ENCODE assay signal across 9 mouse cellular contexts in the genomic region with DNA sequence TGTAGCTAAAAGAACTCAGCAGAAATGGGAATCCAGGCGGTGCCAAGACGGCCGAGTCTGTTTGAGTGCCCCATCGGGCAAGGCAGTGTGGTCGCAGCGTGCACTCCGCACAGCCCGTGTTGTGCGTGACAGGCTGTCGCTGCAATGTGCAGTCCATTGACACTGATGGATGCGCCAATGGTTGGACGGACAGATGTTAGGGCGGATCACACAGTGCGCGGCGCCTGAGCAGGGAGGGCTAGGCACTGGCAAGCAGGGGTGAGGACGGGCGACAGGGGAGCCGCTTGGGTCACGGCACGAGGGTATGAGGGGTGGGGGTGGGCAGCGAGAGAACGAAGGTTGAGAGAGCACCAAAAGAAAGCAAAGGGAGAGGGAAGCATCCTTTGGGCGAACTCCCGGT. TPM values are rescaled to one million over a fixed set of nuclear protein-coding genes. Genes with fewer than 3 reads are reported as not detected.
DNase-seq lines count a peak whose midpoint lies in the region; ATAC-seq and TF ChIP-seq lines count a peak whose summit lies in the region.
"Had no signal": no experiment of that assay in that cellular context is flagged by ENCODE, and none has a peak within 500 bp of the region (broad histone marks: within the 10 kb centered on the region; RNA-seq: fewer than 3 reads in every experiment).

No protein-coding gene starts in this region.

- peak overlapping the region; percentile 80 for H3K4me3 ChIP-seq in kidney, postnatal 0 days (replicated peaks; ENCODE audit: low read depth, low read length)
- peak overlapping the region; percentile 75 for H3K4me3 ChIP-seq in embryonic facial prominence, embryonic 12.5 days
- peak overlapping the region; percentile 83 for H3K4me3 ChIP-seq in hindbrain, postnatal 0 days (ENCODE audit: low read length)

- 3% methylated on average over 25 of the region's 25 CpGs for WGBS in kidney, postnatal 0 days
- under 1% methylated on average over 25 of the region's 25 CpGs for WGBS in embryonic facial prominence, embryonic 12.5 days
- 2% methylated on average over 21 of the region's 25 CpGs for WGBS in hindbrain, postnatal 0 days

- H3K27ac ChIP-seq in kidney, postnatal 0 days: no peak overlapping the region
- H3K27ac ChIP-seq in embryonic facial prominence, embryonic 12.5 days: no peak overlapping the region
- peak overlapping the region; percentile 26; the same call in 1 of the 2 replicates for H3K27ac ChIP-seq in hindbrain, postnatal 0 days
- H3K27ac ChIP-seq: macrophage had no signal

- H3K4me1 ChIP-seq in kidney, postnatal 0 days (replicated peaks; ENCODE audit: insufficient read depth, low read length): peaks cover 6% of the 10 kb centered on the region; the same call in 1 of the 2 replicates
- peaks cover 16% of the 10 kb centered on the region; the same call in 1 of the 2 replicates for H3K4me1 ChIP-seq in embryonic facial prominence, embryonic 12.5 days
- H3K4me1 ChIP-seq in hindbrain, postnatal 0 days (ENCODE audit: insufficient read depth, low read length): peaks cover 5% of the 10 kb centered on the region; the same call in 1 of the 2 replicates

- no peak for TF ChIP-seq CTCF in kidney, postnatal 0 days (IDR thresholded peaks at IDR 0.05; ENCODE audit: low read depth)
- TF ChIP-seq CTCF in hindbrain, postnatal 0 days (IDR thresholded peaks at IDR 0.05; ENCODE audit: low read depth): no peak

- no peak for DNase-seq in kidney, postnatal 0 days (ENCODE audit: low spot score)
- DNase-seq in kidney, adult 8-10 months: no peak
- no peak for DNase-seq in hindbrain, postnatal 0 days (ENCODE audit: low spot score)
- peak; percentile 78 for DNase-seq in neural tube, embryonic 10.5 days (ENCODE audit: extremely low spot score, low spot score)
- no peak for DNase-seq in thymus, postnatal 25 days
- no peak for DNase-seq in adrenal gland, postnatal 36 days
- no peak for DNase-seq in left cerebral cortex, adult 18-20 months (ENCODE audit: low spot score in 2 of 2)

- H3K36me3 ChIP-seq in kidney, postnatal 0 days (ENCODE audit: insufficient read depth, low read length): no peaks in the 10 kb centered on the region
- H3K36me3 ChIP-seq in embryonic facial prominence, embryonic 12.5 days: no peaks in the 10 kb centered on the region
- no peaks in the 10 kb centered on the region for H3K36me3 ChIP-seq in hindbrain, postnatal 0 days (ENCODE audit: insufficient read depth, low read length)

- H3K9ac ChIP-seq in kidney, postnatal 0 days (ENCODE audit: low read depth, low read length): peak overlapping the region; percentile 62; the same call in 1 of the 2 replicates
- peak overlapping the region; percentile 74 for H3K9ac ChIP-seq in embryonic facial prominence, embryonic 12.5 days
- H3K9ac ChIP-seq in hindbrain, postnatal 0 days (replicated peaks; ENCODE audit: low read length): peak overlapping the region; percentile 30

- H3K4me2 ChIP-seq in kidney, postnatal 0 days (ENCODE audit: low read length): peak overlapping the region; percentile 100
- H3K4me2 ChIP-seq in embryonic facial prominence, embryonic 12.5 days (replicated peaks): peak overlapping the region; percentile 99
- H3K4me2 ChIP-seq in hindbrain, postnatal 0 days (ENCODE audit: low read depth, low read length): peak overlapping the region; percentile 98

- no peak for ATAC-seq in kidney, postnatal 0 days (replicated peaks; ENCODE audit: low FRiP score, low read depth)
- no peak for ATAC-seq in embryonic facial prominence, embryonic 12.5 days (ENCODE audit: insufficient number of reproducible peaks, insufficient read depth, low FRiP score, low TSS enrichment)
- ATAC-seq in hindbrain, postnatal 0 days: no peak

- H3K9me3 ChIP-seq in kidney, postnatal 0 days (replicated peaks; ENCODE audit: low read length): no peaks in the 10 kb centered on the region
- H3K9me3 ChIP-seq in embryonic facial prominence, embryonic 12.5 days: no peaks in the 10 kb centered on the region
- no peaks in the 10 kb centered on the region for H3K9me3 ChIP-seq in hindbrain, postnatal 0 days (ENCODE audit: low read length)

- H3K27me3 ChIP-seq in kidney, postnatal 0 days (ENCODE audit: insufficient read depth, low read length): peaks cover 53% of the 10 kb centered on the region
- H3K27me3 ChIP-seq in embryonic facial prominence, embryonic 12.5 days: peaks cover 46% of the 10 kb centered on the region
- H3K27me3 ChIP-seq in hindbrain, postnatal 0 days (ENCODE audit: insufficient read depth, low read length): peaks cover 49% of the 10 kb centered on the region; the same call in 1 of the 2 replicates

RNA-seq across cellular contexts. Expression of a gene that starts 2.6 kb away (rescaled TPM):
- polyA plus RNA-seq in kidney, postnatal 0 days (2015; fragmentation: Nextera tagmentation; extraction: Ambion mirVana): 4.5 and 5.3 TPM in 2 replicates
- 8.8 and 10.5 TPM in 2 replicates for polyA plus RNA-seq in embryonic facial prominence, embryonic 12.5 days (2016; fragmentation: Nextera tagmentation; extraction: Ambion mirVana)
- 25.3 and 28.4 TPM in 2 replicates for total RNA-seq in hindbrain, postnatal 0 days (2014; rRNA removed)
- 14.6 and 18.1 TPM in 2 replicates for polyA plus RNA-seq in hindbrain, postnatal 0 days (2015; fragmentation: Nextera tagmentation; extraction: Ambion mirVana)
- 1 to 10 TPM; 4.4 to 4.6 TPM for total RNA-seq in adrenal gland, postnatal 36 days (2021)
- 10 to 100 TPM; 42.9 to 45.6 TPM for total RNA-seq in left cerebral cortex, adult 18-20 months (2021)
- polyA plus RNA-seq: macrophage had no signal
